ENCODE assay signal across 10 mouse cellular contexts in genomic region chr11:54595053-54595452, GRCm38 (mm10).
DNase-seq lines count a peak whose midpoint lies in the region; ATAC-seq and TF ChIP-seq lines count a peak whose summit lies in the region.
"Had no signal": no experiment of that assay in that cellular context is flagged by ENCODE, and none has a peak within 500 bp of the region (broad histone marks: within the 10 kb centered on the region; RNA-seq: fewer than 3 reads in every experiment).

No protein-coding gene starts in this region.

- DNase-seq in layer of hippocampus, adult 2 months (ENCODE audit: low spot score in 2 of 2), result no peak
- DNase-seq in layer of hippocampus, adult 11-12 months (ENCODE audit: low spot score), result no peak
- DNase-seq in MEL-GATA-1-ER (ENCODE audit: extremely low read depth, low read depth), result peak; percentile 81
- DNase-seq in cerebellum, postnatal 36 days, result peak; percentile 18 to 31
- DNase-seq in embryo, embryonic 10.5 days (ENCODE audit: low spot score), result no peak
- DNase-seq in kidney, postnatal 14 days, result no peak
- DNase-seq: kidney, adult 2 months had no signal

- ATAC-seq in megakaryocyte progenitor cell, adult 5-6 weeks (replicated peaks; ENCODE audit: poor library complexity), result peak; percentile 95

- peak overlapping the region; percentile 87; the same call in 1 of the 2 replicates for H3K27ac ChIP-seq in layer of hippocampus, adult 2 months
- H3K27ac ChIP-seq: heart, embryonic 10.5 days had no signal

- TF ChIP-seq CTCF in layer of hippocampus, adult 2 months (conservative IDR thresholded peaks at IDR 0.05), result no peak; the same call in 1 of the 2 replicates

- no peak overlapping the region for H3K4me3 ChIP-seq in layer of hippocampus, adult 2 months
- H3K4me3 ChIP-seq: heart, embryonic 10.5 days; myocyte had no signal

Comparison
In these comparisons a context has a peak if more than half of its experiments do, and no peak if none do; other contexts are left out.
1. DNase-seq: peak in MEL-GATA-1-ER (single experiment) and cerebellum, postnatal 36 days (2 of 2); none in layer of hippocampus, adult 2 months (0 of 2), layer of hippocampus, adult 11-12 months (single experiment), embryo, embryonic 10.5 days (single experiment) and kidney, postnatal 14 days (single experiment).